Mouse (Mus musculus) brain, embryonic 14.5 days (tissue): Measurements from ENCODE around the gene Prdm2. TPM values are rescaled to one million over a fixed set of nuclear protein-coding genes. Genes with fewer than 3 reads are reported as not detected.

Experiments
- DNase-seq: peaks from one replicate; pipeline ENCODE4 v3.0.0-alpha.2; 2011; ENCODE audit warnings: low read depth
- CTCF ChIP-seq: fragments of 200-500 bp; IDR thresholded peaks from 2 replicates; pipeline ENCODE4 v1.5.1; 2012; ENCODE audit warnings: inconsistent platforms, mild to moderate bottlenecking, moderate library complexity, borderline replicate concordance; ENCODE audit not compliant: insufficient read depth, insufficient read length; ENCODE audit errors: extremely low read depth
- POLR2A ChIP-seq: fragments of 200-500 bp; IDR thresholded peaks from 2 replicates; pipeline ENCODE4 v1.6.1; 2012; ENCODE audit warnings: mild to moderate bottlenecking, inconsistent platforms, borderline replicate concordance; ENCODE audit not compliant: poor library complexity, insufficient read depth, insufficient read length, severe bottlenecking; ENCODE audit errors: extremely low read depth
- polyA plus RNA-seq: library from polyadenylated mRNA; depleted of rRNA; stranded (reverse); fragments of >200 nt; gene quantifications from 2 replicates; pipeline ENCODE4 v1.2.3, GENCODE M21; 2012

Gene Prdm2
- polyA plus RNA-seq, 1 experiment = 31.6 TPM

- peak; percentile 100 for DNase-seq
- TF ChIP-seq CTCF (no peak), POLR2A (peak; percentile 89)
Observed at GRCm38 (mm10) chr4:143161619-143162479, 50.9 kb downstream of the Prdm2 start.

DNA sequence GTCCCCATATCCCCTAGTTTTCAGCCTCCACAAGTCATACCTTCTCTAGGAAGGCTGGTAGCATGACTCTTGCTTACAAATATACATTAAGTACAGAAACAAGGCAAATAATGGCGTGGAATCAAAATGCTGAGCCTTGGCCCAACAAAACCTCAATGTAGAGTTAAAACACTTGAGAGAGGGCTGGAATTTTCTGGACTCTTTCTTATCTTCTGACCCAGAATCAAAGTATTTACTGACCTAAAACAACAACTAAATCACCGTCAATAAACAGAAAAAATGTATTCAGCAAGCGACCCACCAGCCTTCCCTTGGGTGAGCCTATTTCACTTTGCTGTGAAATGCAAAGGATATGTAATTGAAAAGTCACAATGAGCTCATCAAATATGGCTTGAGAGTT, 52.0 kb downstream of the Prdm2 start:
- TF ChIP-seq POLR2A (no peak), CTCF (no peak)
- DNase-seq = no peak

GRCm38 (mm10) chr4:143159336-143159735, 53.5 kb downstream of the Prdm2 start:
- no peak for DNase-seq
- TF ChIP-seq POLR2A = no peak
- TF ChIP-seq CTCF = no peak

DNA sequence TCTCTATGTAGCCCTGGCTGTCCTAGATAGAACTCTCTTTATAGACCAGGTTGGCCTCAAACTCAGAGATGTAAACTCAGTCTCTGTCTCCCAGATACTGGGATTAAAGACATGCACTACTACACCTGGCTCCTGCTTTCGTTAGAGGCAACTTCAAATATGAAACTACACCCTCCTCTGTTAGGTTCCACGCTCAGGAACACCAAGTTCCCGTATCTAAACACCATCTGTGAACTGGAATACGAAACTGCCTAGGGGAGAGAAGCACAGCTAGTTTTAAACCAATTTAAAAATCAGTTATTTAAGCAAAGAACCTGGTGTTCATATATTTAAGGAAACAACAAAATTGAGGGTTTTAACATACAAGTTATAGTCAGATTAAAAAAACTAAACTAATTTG, 56.9 kb downstream of the Prdm2 start:
- DNase-seq = no peak
- TF ChIP-seq CTCF (no peak), POLR2A (no peak)

DNA sequence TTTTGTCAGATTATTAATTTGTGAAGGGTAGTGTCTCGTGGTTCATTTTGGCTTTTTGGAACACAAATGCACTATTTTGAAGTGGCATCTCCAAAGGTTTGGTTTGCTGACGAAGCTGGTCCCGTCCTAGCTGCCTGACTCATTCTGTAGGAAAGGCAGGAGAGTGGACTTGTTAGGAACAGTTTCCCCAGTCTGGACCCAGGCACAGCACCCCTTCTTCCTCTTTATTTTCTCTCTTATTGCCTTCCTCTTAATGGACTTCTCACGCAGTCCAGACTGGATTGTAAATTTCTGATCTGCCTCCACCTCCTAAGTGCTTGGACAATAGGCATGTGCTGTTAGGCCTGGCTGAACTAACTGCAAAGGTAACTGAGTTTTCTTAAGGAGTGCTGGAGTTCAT, 57.8 kb downstream of the Prdm2 start:
- TF ChIP-seq CTCF (no peak), POLR2A (no peak)
- no peak for DNase-seq

DNA sequence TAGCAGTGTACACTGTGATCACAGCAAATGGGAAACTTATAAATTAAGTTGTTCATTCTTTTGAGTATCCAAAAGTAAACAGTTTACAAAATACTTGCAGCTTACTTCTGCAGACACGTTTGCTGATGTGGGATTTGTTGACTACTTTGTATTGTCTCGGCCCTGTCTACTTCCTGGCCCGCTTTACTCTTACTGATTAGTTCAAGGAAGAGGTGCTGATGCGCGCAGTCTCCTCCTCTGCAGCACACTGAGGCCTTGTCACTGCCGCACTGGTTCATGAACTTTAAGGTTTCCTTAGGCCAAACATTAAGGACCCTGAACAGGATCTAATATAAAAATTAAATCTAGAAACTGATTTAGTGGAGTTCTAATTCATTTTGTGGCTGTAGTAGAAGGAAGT, 58.2 kb downstream of the Prdm2 start:
- TF ChIP-seq POLR2A (no peak), CTCF (no peak)
- DNase-seq = no peak

GRCm38 (mm10) chr4:143152634-143153033, 60.2 kb downstream of the Prdm2 start:
- no peak for DNase-seq
- TF ChIP-seq POLR2A = no peak
- TF ChIP-seq CTCF = no peak

DNA sequence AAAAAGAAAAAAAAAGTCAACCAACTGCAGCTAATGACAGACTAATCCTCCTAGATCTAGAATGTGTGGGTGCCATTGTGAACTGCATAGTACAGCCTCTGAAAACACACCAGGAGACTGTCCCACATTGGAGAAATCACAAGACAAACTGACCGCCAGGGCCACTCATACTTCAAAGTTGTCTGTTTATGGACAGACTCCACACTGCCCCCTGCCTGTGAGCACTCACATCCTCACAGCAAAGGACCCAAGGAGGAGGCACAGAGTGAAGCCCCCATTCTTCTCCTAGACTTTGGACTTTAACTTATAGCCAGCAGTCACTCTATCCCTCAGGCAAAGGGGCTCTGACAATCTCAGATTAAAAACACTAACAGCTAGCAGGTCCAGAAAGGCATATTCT, 61.5 kb downstream of the Prdm2 start:
- DNase-seq = peak; percentile 8
- peak; percentile 46; the same call in 1 of the 2 replicates for TF ChIP-seq CTCF
- TF ChIP-seq POLR2A = no peak

DNA sequence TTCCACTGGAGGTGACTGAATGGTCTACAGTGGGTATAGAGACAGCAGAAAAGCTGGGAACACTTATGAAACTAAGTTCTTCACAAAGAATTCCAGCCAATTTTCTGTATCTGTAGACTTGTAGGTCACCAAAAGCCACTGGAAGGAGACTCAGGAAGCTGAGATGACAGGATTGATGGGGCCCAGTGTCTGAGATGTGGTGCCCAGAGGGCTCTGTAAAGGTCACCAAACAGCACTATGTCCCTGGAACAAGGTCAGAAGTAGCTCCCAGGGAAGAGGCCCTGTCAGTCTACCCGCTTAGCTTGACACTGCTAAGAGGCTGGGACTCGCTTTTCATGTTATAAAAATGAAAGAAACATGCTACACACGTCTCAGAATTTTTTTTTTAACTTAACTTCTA, 65.1 kb downstream of the Prdm2 start:
- no peak for DNase-seq
- no peak for TF ChIP-seq POLR2A
- TF ChIP-seq CTCF = no peak

- no peak for DNase-seq
- TF ChIP-seq POLR2A = no peak
- TF ChIP-seq CTCF = no peak
Observed at GRCm38 (mm10) chr4:143143615-143144014, 69.2 kb downstream of the Prdm2 start.

GRCm38 (mm10) chr4:143141645-143142259, 71.0 kb downstream of the Prdm2 start:
- DNase-seq = no peak
- TF ChIP-seq POLR2A (no peak), CTCF (no peak)
